Mouse (Mus musculus): ENCODE data around the gene Eef2k. TPM values are rescaled to one million over a fixed set of nuclear protein-coding genes. Genes with fewer than 3 reads are reported as not detected.
A peak's percentile ranks its signal among the peaks of the same experiment; 100 is the strongest.

Eef2k gene
- polyA plus RNA-seq, 1 experiment from 2014 or later: 15.0 TPM

- Histone ChIP-seq H3K36me3 (replicated peaks; ENCODE audit: control insufficient read depth, insufficient read depth) (peaks cover 4% of the 10 kb centered on the region; the same call in 1 of the 2 replicates), H3K4me3 (replicated peaks; ENCODE audit: low read length) (no peak overlapping the region), H3K9me3 (ENCODE audit: control insufficient read depth, low read length) (no peaks in the 10 kb centered on the region), H3K9ac (no peak overlapping the region), H3K4me2 (replicated peaks) (no peak overlapping the region), H3K27ac (no peak overlapping the region), H3K27me3 (ENCODE audit: control insufficient read depth, insufficient read depth, low read length) (no peaks in the 10 kb centered on the region), H3K4me1 (replicated peaks; ENCODE audit: control insufficient read depth, insufficient read depth, low read length) (peaks cover 18% of the 10 kb centered on the region)
- ATAC-seq (ENCODE audit: low FRiP score): no peak
- 22% methylated on average over 3 of the region's 3 CpGs for WGBS
- DNase-seq (ENCODE audit: low spot score): no peak
Observed at GRCm38 (mm10) chr7:120862196-120862595, 19.6 kb downstream of the Eef2k start.

- Histone ChIP-seq H3K27me3 (ENCODE audit: control insufficient read depth, insufficient read depth, low read length) (no peaks in the 10 kb centered on the region), H3K4me3 (replicated peaks; ENCODE audit: low read length) (no peak overlapping the region), H3K4me2 (replicated peaks) (no peak overlapping the region), H3K9me3 (ENCODE audit: control insufficient read depth, low read length) (no peaks in the 10 kb centered on the region), H3K36me3 (replicated peaks; ENCODE audit: control insufficient read depth, insufficient read depth) (peaks cover 4% of the 10 kb centered on the region; the same call in 1 of the 2 replicates), H3K9ac (no peak overlapping the region), H3K27ac (no peak overlapping the region), H3K4me1 (replicated peaks; ENCODE audit: control insufficient read depth, insufficient read depth, low read length) (peaks cover 18% of the 10 kb centered on the region)
- DNase-seq (ENCODE audit: low spot score) (no peak), ATAC-seq (ENCODE audit: low FRiP score) (no peak)
- 69% methylated on average over 7 of the region's 7 CpGs for WGBS
Observed at GRCm38 (mm10) chr7:120862626-120863025, 20.0 kb downstream of the Eef2k start.

- DNase-seq (ENCODE audit: low spot score) (no peak), ATAC-seq (ENCODE audit: low FRiP score) (no peak)
- Histone ChIP-seq H3K9me3 (ENCODE audit: control insufficient read depth, low read length) (no peaks in the 10 kb centered on the region), H3K9ac (no peak overlapping the region), H3K4me3 (replicated peaks; ENCODE audit: low read length) (no peak overlapping the region), H3K36me3 (replicated peaks; ENCODE audit: control insufficient read depth, insufficient read depth) (peaks cover 2% of the 10 kb centered on the region; the same call in 1 of the 2 replicates), H3K27ac (no peak overlapping the region), H3K4me1 (replicated peaks; ENCODE audit: control insufficient read depth, insufficient read depth, low read length) (peaks cover 18% of the 10 kb centered on the region), H3K4me2 (replicated peaks) (no peak overlapping the region), H3K27me3 (ENCODE audit: control insufficient read depth, insufficient read depth, low read length) (no peaks in the 10 kb centered on the region)
- WGBS: 46% methylated on average over 5 of the region's 5 CpGs
Observed at GRCm38 (mm10) chr7:120863476-120863875, 20.8 kb downstream of the Eef2k start.

DNA sequence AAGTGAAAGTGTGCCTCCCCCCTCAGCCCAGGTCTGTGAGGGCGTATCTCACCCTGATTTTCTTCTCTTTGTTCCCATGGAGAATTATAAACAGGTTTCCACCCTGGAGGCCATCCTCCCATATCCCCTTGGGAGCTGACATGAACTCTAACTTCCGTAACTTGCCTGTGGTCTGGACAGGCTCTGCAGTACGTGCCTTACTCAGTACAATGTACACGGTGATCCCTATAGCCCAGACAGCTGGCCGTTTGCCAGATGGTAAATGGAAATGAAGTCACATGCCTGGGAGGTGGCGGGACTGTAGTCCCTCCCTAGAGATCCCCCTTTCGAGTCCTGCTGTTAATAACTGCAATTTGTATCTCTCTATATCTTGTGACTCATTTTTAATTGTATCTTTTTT is 22.5 kb downstream of the Eef2k start:
- Histone ChIP-seq H3K4me1 (replicated peaks; ENCODE audit: control insufficient read depth, insufficient read depth, low read length) (peaks cover 18% of the 10 kb centered on the region), H3K4me2 (replicated peaks) (peak overlapping the region; percentile 18; the same call in 1 of the 2 replicates), H3K9ac (no peak overlapping the region)

DNA sequence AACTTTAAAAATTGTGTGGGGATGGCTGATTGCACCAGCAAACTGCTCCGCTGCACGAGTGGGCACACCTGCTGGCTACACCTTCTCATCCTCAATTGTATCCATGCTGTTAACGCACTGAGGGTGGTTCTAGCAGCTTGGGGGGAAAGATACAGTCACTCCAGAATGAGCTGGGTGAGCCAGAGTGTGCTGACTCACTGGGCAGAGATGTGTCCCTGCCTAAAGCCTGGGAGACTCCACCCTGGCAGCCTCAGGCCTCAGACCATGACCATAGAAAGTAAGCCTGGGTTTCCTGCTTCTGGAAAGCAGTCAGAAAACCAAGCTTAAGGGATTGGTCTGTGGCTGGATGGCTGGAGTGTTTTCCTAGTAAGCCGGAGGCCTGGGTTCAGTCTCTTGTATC is 23.2 kb downstream of the Eef2k start:
- Histone ChIP-seq H3K27me3 (ENCODE audit: control insufficient read depth, insufficient read depth, low read length) (no peaks in the 10 kb centered on the region), H3K4me1 (replicated peaks; ENCODE audit: control insufficient read depth, insufficient read depth, low read length) (peaks cover 18% of the 10 kb centered on the region), H3K4me3 (replicated peaks; ENCODE audit: low read length) (no peak overlapping the region), H3K9me3 (ENCODE audit: control insufficient read depth, low read length) (no peaks in the 10 kb centered on the region), H3K27ac (peak overlapping the region; percentile 55; the same call in 1 of the 2 replicates), H3K4me2 (replicated peaks) (no peak overlapping the region), H3K36me3 (replicated peaks; ENCODE audit: control insufficient read depth, insufficient read depth) (no peaks in the 10 kb centered on the region), H3K9ac (0 out of 2 replicates have a peak overlapping the region, but pooled peaks have one; percentile 4)
- ATAC-seq (ENCODE audit: low FRiP score) (no peak), DNase-seq (ENCODE audit: low spot score) (no peak)
- 46% methylated on average over 4 of the region's 4 CpGs for WGBS

More for the DNA sequence above, 22.5 kb downstream of the Eef2k start:
- ATAC-seq (ENCODE audit: low FRiP score) (peak; percentile 76), DNase-seq (ENCODE audit: low spot score) (peak; percentile 78)
- H3K27me3 ChIP-seq (ENCODE audit: control insufficient read depth, insufficient read depth, low read length): no peaks in the 10 kb centered on the region
- H3K4me3 ChIP-seq (replicated peaks; ENCODE audit: low read length): no peak overlapping the region
- 5% methylated on average over 7 of the region's 7 CpGs for WGBS
- no peaks in the 10 kb centered on the region for H3K36me3 ChIP-seq (replicated peaks; ENCODE audit: control insufficient read depth, insufficient read depth)
- H3K27ac ChIP-seq: peak overlapping the region; percentile 55; the same call in 1 of the 2 replicates
- no peaks in the 10 kb centered on the region for H3K9me3 ChIP-seq (ENCODE audit: control insufficient read depth, low read length)

GRCm38 (mm10) chr7:120866684-120867083 is 24.1 kb downstream of the Eef2k start:
- Histone ChIP-seq H3K4me3 (replicated peaks; ENCODE audit: low read length) (no peak overlapping the region), H3K9me3 (ENCODE audit: control insufficient read depth, low read length) (no peaks in the 10 kb centered on the region), H3K27ac (no peak overlapping the region), H3K4me2 (replicated peaks) (no peak overlapping the region), H3K4me1 (replicated peaks; ENCODE audit: control insufficient read depth, insufficient read depth, low read length) (peaks cover 18% of the 10 kb centered on the region), H3K36me3 (replicated peaks; ENCODE audit: control insufficient read depth, insufficient read depth) (no peaks in the 10 kb centered on the region), H3K9ac (no peak overlapping the region), H3K27me3 (ENCODE audit: control insufficient read depth, insufficient read depth, low read length) (no peaks in the 10 kb centered on the region)
- no peak for DNase-seq (ENCODE audit: low spot score)
- ATAC-seq (ENCODE audit: low FRiP score): no peak
- 76% methylated on average over 2 of the region's 2 CpGs for WGBS

GRCm38 (mm10) chr7:120867720-120868119 is 25.1 kb downstream of the Eef2k start:
- Histone ChIP-seq H3K9ac (no peak overlapping the region), H3K36me3 (replicated peaks; ENCODE audit: control insufficient read depth, insufficient read depth) (no peaks in the 10 kb centered on the region), H3K4me1 (replicated peaks; ENCODE audit: control insufficient read depth, insufficient read depth, low read length) (peaks cover 18% of the 10 kb centered on the region), H3K27ac (no peak overlapping the region), H3K4me2 (replicated peaks) (no peak overlapping the region), H3K9me3 (ENCODE audit: control insufficient read depth, low read length) (no peaks in the 10 kb centered on the region), H3K4me3 (replicated peaks; ENCODE audit: low read length) (no peak overlapping the region), H3K27me3 (ENCODE audit: control insufficient read depth, insufficient read depth, low read length) (no peaks in the 10 kb centered on the region)
- WGBS: 75% methylated on average over 1 of the region's 1 CpGs
- 0 out of 2 replicates have a peak, but pooled peaks have one; percentile 31 for ATAC-seq (ENCODE audit: low FRiP score)
- DNase-seq (ENCODE audit: low spot score): no peak

GRCm38 (mm10) chr7:120869883-120870282 is 27.3 kb downstream of the Eef2k start:
- no peak overlapping the region for H3K4me3 ChIP-seq (replicated peaks; ENCODE audit: low read length)
- H3K27me3 ChIP-seq (ENCODE audit: control insufficient read depth, insufficient read depth, low read length): no peaks in the 10 kb centered on the region
- WGBS: 60% methylated on average over 5 of the region's 5 CpGs
- ATAC-seq (ENCODE audit: low FRiP score) (no peak), DNase-seq (ENCODE audit: low spot score) (no peak)
- H3K4me2 ChIP-seq (replicated peaks): no peak overlapping the region
- H3K27ac ChIP-seq: no peak overlapping the region
- H3K4me1 ChIP-seq (replicated peaks; ENCODE audit: control insufficient read depth, insufficient read depth, low read length): peaks cover 11% of the 10 kb centered on the region
- H3K36me3 ChIP-seq (replicated peaks; ENCODE audit: control insufficient read depth, insufficient read depth): no peaks in the 10 kb centered on the region
- H3K9me3 ChIP-seq (ENCODE audit: control insufficient read depth, low read length): no peaks in the 10 kb centered on the region
- H3K9ac ChIP-seq: no peak overlapping the region

DNA sequence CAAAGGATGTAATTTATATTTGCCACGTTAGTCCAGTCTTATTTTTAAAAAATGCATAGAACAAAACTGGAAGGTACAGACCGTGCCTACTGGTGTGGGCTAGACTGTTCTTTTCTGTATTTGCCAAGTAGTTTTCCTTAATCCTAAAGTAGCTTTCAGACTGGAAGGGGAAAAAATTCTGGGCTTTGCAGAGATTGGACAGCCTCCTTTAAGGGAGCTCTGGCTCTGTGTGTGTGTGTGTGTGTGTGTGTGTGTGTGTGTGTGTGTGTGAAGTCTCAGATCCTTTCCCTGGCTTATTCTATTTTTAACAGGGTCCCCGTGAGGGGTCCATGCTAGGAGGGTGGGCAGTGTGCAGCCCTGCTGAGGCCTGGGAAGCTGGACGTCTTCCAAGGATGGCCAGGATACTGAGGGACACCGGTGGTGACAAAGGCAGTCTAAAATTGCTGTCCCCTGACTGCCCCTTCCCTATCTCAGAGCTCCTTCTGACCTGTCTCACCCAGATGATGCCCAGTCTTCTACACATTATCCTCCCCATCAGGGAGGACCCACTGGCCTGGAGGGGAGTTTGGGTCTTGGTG is 27.9 kb downstream of the Eef2k start:
- no peak overlapping the region; the same call in 1 of the 2 replicates for H3K27ac ChIP-seq
- WGBS: 56% methylated on average over 5 of the region's 5 CpGs

More for the DNA sequence above, 27.9 kb downstream of the Eef2k start:
- H3K9me3 ChIP-seq (ENCODE audit: control insufficient read depth, low read length): no peaks in the 10 kb centered on the region
- peaks cover 6% of the 10 kb centered on the region; the same call in 1 of the 2 replicates for H3K4me1 ChIP-seq (replicated peaks; ENCODE audit: control insufficient read depth, insufficient read depth, low read length)
- no peaks in the 10 kb centered on the region for H3K27me3 ChIP-seq (ENCODE audit: control insufficient read depth, insufficient read depth, low read length)
- H3K36me3 ChIP-seq (replicated peaks; ENCODE audit: control insufficient read depth, insufficient read depth): no peaks in the 10 kb centered on the region
- H3K4me3 ChIP-seq (replicated peaks; ENCODE audit: low read length): no peak overlapping the region
- ATAC-seq (ENCODE audit: low FRiP score) (no peak), DNase-seq (ENCODE audit: low spot score) (no peak)
- H3K9ac ChIP-seq: no peak overlapping the region
- no peak overlapping the region for H3K4me2 ChIP-seq (replicated peaks)
